In genomic region chr3:55112710-55113415, GRCm38 (mm10) we compare ENCODE assay signal across 8 mouse cellular contexts. TPM values are rescaled to one million over a fixed set of nuclear protein-coding genes. Genes with fewer than 3 reads are reported as not detected.
DNase-seq lines count a peak whose midpoint lies in the region; ATAC-seq and TF ChIP-seq lines count a peak whose summit lies in the region.

No protein-coding gene starts in this region.

- H3K9me3 ChIP-seq in G1E (replicated peaks) = no peaks in the 10 kb centered on the region
- no peaks in the 10 kb centered on the region for H3K9me3 ChIP-seq in forebrain, embryonic 15.5 days
- H3K9me3 ChIP-seq in limb, embryonic 13.5 days = no peaks in the 10 kb centered on the region

- H3K4me1 ChIP-seq in G1E (ENCODE audit: insufficient read depth, low read depth, low read length) = peaks cover 11% of the 10 kb centered on the region
- H3K4me1 ChIP-seq in forebrain, embryonic 15.5 days = peaks cover 22% of the 10 kb centered on the region
- peaks cover 20% of the 10 kb centered on the region for H3K4me1 ChIP-seq in limb, embryonic 13.5 days

- H3K9ac ChIP-seq in forebrain, embryonic 15.5 days (replicated peaks) = peak overlapping the region; percentile 92
- peak overlapping the region; percentile 96 for H3K9ac ChIP-seq in limb, embryonic 13.5 days

- no peak for DNase-seq in gastrocnemius, adult 2 months
- no peak for DNase-seq in gastrocnemius, adult 8-10 months (ENCODE audit: low spot score in 2 of 2)
- no peak for DNase-seq in G1E (ENCODE audit: low spot score)
- DNase-seq in urinary bladder, postnatal 14 days (ENCODE audit: low spot score) = no peak
- DNase-seq in spleen, postnatal 10 days (ENCODE audit: low spot score in 2 of 2) = no peak

- intact Hi-C loops in gastrocnemius, adult 2 months (cut with DNase I) = loop anchor here (1.0 kb wide), 1 partner anchor 33 kb away; no protein-coding TSS in a partner anchor

- WGBS in forebrain, embryonic 15.5 days = 33% methylated on average over 16 of the region's 16 CpGs
- WGBS in limb, embryonic 13.5 days = 16% methylated on average over 16 of the region's 16 CpGs

- H3K79me2 ChIP-seq in myocyte (ENCODE audit: control insufficient read depth, insufficient read depth) = peaks cover 54% of the 10 kb centered on the region

- H3K27ac ChIP-seq in gastrocnemius, adult 2 months = peak overlapping the region; percentile 95
- H3K27ac ChIP-seq in forebrain, embryonic 15.5 days (replicated peaks) = peak overlapping the region; percentile 83
- peak overlapping the region; percentile 97 for H3K27ac ChIP-seq in limb, embryonic 13.5 days

- TF ChIP-seq POLR2A in myocyte (IDR thresholded peaks at IDR 0.05; ENCODE audit: insufficient read length, low read depth) = no peak

- H3K27me3 ChIP-seq in G1E (ENCODE audit: insufficient read depth, low read length) (no peaks in the 10 kb centered on the region), myocyte (ENCODE audit: control insufficient read depth, insufficient read depth, insufficient read length) (no peaks in the 10 kb centered on the region)
- no peaks in the 10 kb centered on the region for H3K27me3 ChIP-seq in forebrain, embryonic 15.5 days
- no peaks in the 10 kb centered on the region for H3K27me3 ChIP-seq in limb, embryonic 13.5 days

- H3K36me3 ChIP-seq in G1E (replicated peaks) (peaks cover 17% of the 10 kb centered on the region), myocyte (ENCODE audit: control insufficient read depth, insufficient read depth) (peaks cover 14% of the 10 kb centered on the region)
- peaks cover 10% of the 10 kb centered on the region for H3K36me3 ChIP-seq in forebrain, embryonic 15.5 days
- H3K36me3 ChIP-seq in limb, embryonic 13.5 days = peaks cover 16% of the 10 kb centered on the region

- H3ac ChIP-seq in myocyte (ENCODE audit: control insufficient read depth, insufficient read length) = peak overlapping the region; percentile 76

- TF ChIP-seq CTCF in gastrocnemius, adult 2 months (IDR thresholded peaks at IDR 0.05) = no peak
- TF ChIP-seq CTCF in G1E (IDR thresholded peaks at IDR 0.05; ENCODE audit: low read depth, low read length) = no peak

- H3K4me3 ChIP-seq in gastrocnemius, adult 2 months = peak overlapping the region; percentile 84
- H3K4me3 ChIP-seq in G1E (ENCODE audit: low read depth, low read length) = peak overlapping the region; percentile 87
- peak overlapping the region; percentile 89 for H3K4me3 ChIP-seq in forebrain, embryonic 15.5 days
- peak overlapping the region; percentile 85 for H3K4me3 ChIP-seq in limb, embryonic 13.5 days
- H3K4me3 ChIP-seq in myocyte = peak overlapping the region; percentile 72

- peak overlapping the region; percentile 69 for H3K4me2 ChIP-seq in forebrain, embryonic 15.5 days (replicated peaks)
- peak overlapping the region; percentile 71 for H3K4me2 ChIP-seq in limb, embryonic 13.5 days (replicated peaks)
- H3K4me2 ChIP-seq in myocyte (ENCODE audit: low read depth) = peak overlapping the region; percentile 95

- ATAC-seq in G1E (ENCODE audit: extremely low read depth, insufficient number of reproducible peaks, low FRiP score, poor library complexity, severe bottlenecking) = no peak
- peak; percentile 67; the same call in 1 of the 2 replicates for ATAC-seq in forebrain, embryonic 15.5 days (replicated peaks)
- ATAC-seq in limb, embryonic 13.5 days (ENCODE audit: low FRiP score, low read depth) = 0 out of 2 replicates have a peak, but pooled peaks have one; percentile 18

TF ChIP-seq in myocyte, 11 proteins besides CTCF, POLR2A, EP300 and RAD21:
- TF ChIP-seq REST (IDR thresholded peaks at IDR 0.05; ENCODE audit: insufficient read depth, insufficient read length) (no peak), USF1 (IDR thresholded peaks at IDR 0.05; ENCODE audit: low read depth) (peak; percentile 96), MAX (IDR thresholded peaks at IDR 0.05; ENCODE audit: low read depth) (peak; percentile 71), E2F4 (IDR thresholded peaks at IDR 0.05; ENCODE audit: insufficient read depth) (no peak)

RNA-seq across cellular contexts. Expression of gene Spg20, which starts 1.0 kb away (rescaled TPM):
- 10 to 100 TPM; 34.0 to 41.1 TPM for total RNA-seq in gastrocnemius, adult 2 months (2021)
- total RNA-seq in gastrocnemius, adult 8-10 months (2022) = 10 to 100 TPM; 24.5 to 33.9 (median 30.1) TPM
- total RNA-seq in G1E (2014; fragmentation: Nextera tagmentation) (23.4 and 26.4 TPM in 2 replicates), G1E (2017) (18.8 and 20.9 TPM in 2 replicates)
- polyA plus RNA-seq in G1E (2012) (10.3 and 11.3 TPM in 2 replicates), myocyte (2012; fragmentation: generic; extraction: Trizol) (49.3 TPM)
- 20.9 and 21.4 TPM in 2 replicates for polyA plus RNA-seq in forebrain, embryonic 15.5 days (2015; fragmentation: Nextera tagmentation; extraction: Ambion mirVana)
- 87.7 and 92.6 TPM in 2 replicates for polyA plus RNA-seq in limb, embryonic 13.5 days (2015; fragmentation: Nextera tagmentation; extraction: Ambion mirVana)

RNA-seq across cellular contexts. Expression of gene Ccdc169, which starts 24.3 kb away (rescaled TPM):
- under 1 TPM; 0.10 to 0.11 TPM for total RNA-seq in gastrocnemius, adult 2 months (2021)
- not detected for total RNA-seq in gastrocnemius, adult 8-10 months (2022)
- total RNA-seq in G1E (2014; fragmentation: Nextera tagmentation) (0.30 TPM in 1 of 2 replicates, not detected in the other), G1E (2017) (0.11 and 0.17 TPM in 2 replicates)
- polyA plus RNA-seq in G1E (2012) (not detected in 2 replicates), myocyte (2012; fragmentation: generic; extraction: Trizol) (0.12 TPM)
- 0.19 TPM in 1 of 2 replicates, not detected in the other for polyA plus RNA-seq in forebrain, embryonic 15.5 days (2015; fragmentation: Nextera tagmentation; extraction: Ambion mirVana)
- polyA plus RNA-seq in limb, embryonic 13.5 days (2015; fragmentation: Nextera tagmentation; extraction: Ambion mirVana) = 0.10 TPM in 1 of 2 replicates, not detected in the other

RNA-seq across cellular contexts. Expression of gene Ccna1, which starts 57.6 kb away (rescaled TPM):
- not detected for total RNA-seq in gastrocnemius, adult 2 months (2021)
- not detected for total RNA-seq in gastrocnemius, adult 8-10 months (2022)
- total RNA-seq in G1E (2014; fragmentation: Nextera tagmentation) = not detected in 2 replicates
- 0.23 TPM in 1 of 2 replicates, not detected in the other for total RNA-seq in G1E (2017)
- not detected in 2 replicates for polyA plus RNA-seq in G1E (2012)
- 1.9 and 3.0 TPM in 2 replicates for polyA plus RNA-seq in forebrain, embryonic 15.5 days (2015; fragmentation: Nextera tagmentation; extraction: Ambion mirVana)
- polyA plus RNA-seq in limb, embryonic 13.5 days (2015; fragmentation: Nextera tagmentation; extraction: Ambion mirVana) = 1.6 and 2.3 TPM in 2 replicates
- polyA plus RNA-seq in myocyte (2012; fragmentation: generic; extraction: Trizol) = not detected
